ENCODE assay signal across 17 mouse cellular contexts in the genomic region with DNA sequence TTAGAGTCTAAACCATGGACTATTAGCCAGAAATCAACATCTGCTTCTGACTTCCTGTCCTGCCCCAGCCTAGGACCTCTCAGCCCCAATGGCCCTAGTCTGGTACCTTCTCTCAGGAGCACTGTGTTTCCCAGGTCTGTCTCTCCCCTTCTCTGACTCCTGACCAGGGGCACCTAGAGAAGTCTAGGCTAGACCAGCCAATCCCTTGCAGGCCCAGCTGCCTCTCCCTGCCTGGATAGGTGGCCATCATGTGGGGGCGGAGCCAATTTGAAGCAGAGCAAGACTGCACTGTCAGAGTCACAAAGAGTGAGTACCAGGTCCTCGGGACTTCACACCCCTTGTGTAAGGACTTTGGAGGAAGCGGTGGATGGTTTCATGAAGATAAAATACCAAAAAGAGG. TPM values are rescaled to one million over a fixed set of nuclear protein-coding genes. Genes with fewer than 3 reads are reported as not detected.
A peak's percentile ranks its signal among the peaks of the same experiment; 100 is the strongest.
DNase-seq lines count a peak whose midpoint lies in the region; ATAC-seq and TF ChIP-seq lines count a peak whose summit lies in the region.
"Had no signal": no experiment of that assay in that cellular context is flagged by ENCODE, and none has a peak within 500 bp of the region (broad histone marks: within the 10 kb centered on the region; RNA-seq: fewer than 3 reads in every experiment).

A gene (minus strand): TSS at position 154 of the 400 bp plus-strand sequence.

- H3K9me3 ChIP-seq in heart, embryonic 10.5 days, result no peaks in the 10 kb centered on the region
- no peaks in the 10 kb centered on the region for H3K9me3 ChIP-seq in forebrain, embryonic 16.5 days (ENCODE audit: control insufficient read depth, low read length)
- H3K9me3 ChIP-seq: lung, embryonic 15.5 days had no signal

- no peak for TF ChIP-seq CTCF in bone marrow, adult 2 months (IDR thresholded peaks at IDR 0.05; ENCODE audit: control insufficient read depth, insufficient read depth, low read length)
- no peak for TF ChIP-seq CTCF in lung, adult 2 months (IDR thresholded peaks at IDR 0.05; ENCODE audit: insufficient read depth, low read length)
- no peak for TF ChIP-seq CTCF in small intestine, adult 2 months (IDR thresholded peaks at IDR 0.05; ENCODE audit: extremely low read depth, insufficient read length, insufficient replicate concordance, low read depth, low read length)

- H3K27me3 ChIP-seq in heart, embryonic 10.5 days (ENCODE audit: insufficient read depth, poor library complexity, severe bottlenecking), result no peaks in the 10 kb centered on the region
- no peaks in the 10 kb centered on the region for H3K27me3 ChIP-seq in small intestine, adult 2 months (ENCODE audit: control insufficient read depth, insufficient read depth, low read length)
- H3K27me3 ChIP-seq in forebrain, embryonic 16.5 days (replicated peaks; ENCODE audit: control insufficient read depth, insufficient read depth, low read length), result no peaks in the 10 kb centered on the region
- H3K27me3 ChIP-seq: lung, embryonic 15.5 days had no signal

- no peaks in the 10 kb centered on the region for H3K36me3 ChIP-seq in heart, embryonic 10.5 days
- H3K36me3 ChIP-seq in small intestine, adult 2 months (ENCODE audit: control insufficient read depth, insufficient read depth, low read length), result no peaks in the 10 kb centered on the region
- no peaks in the 10 kb centered on the region for H3K36me3 ChIP-seq in forebrain, embryonic 16.5 days (ENCODE audit: control insufficient read depth, insufficient read depth)
- H3K36me3 ChIP-seq: lung, embryonic 15.5 days had no signal

- H3K4me1 ChIP-seq in heart, embryonic 10.5 days, result no peaks in the 10 kb centered on the region
- H3K4me1 ChIP-seq in bone marrow, adult 2 months (ENCODE audit: control insufficient read depth, insufficient read depth, low read length), result peaks cover 12% of the 10 kb centered on the region
- no peaks in the 10 kb centered on the region for H3K4me1 ChIP-seq in lung, adult 2 months (ENCODE audit: control insufficient read depth, insufficient read depth, low read length)
- peaks cover 1% of the 10 kb centered on the region; the same call in 1 of the 2 replicates for H3K4me1 ChIP-seq in small intestine, adult 2 months (ENCODE audit: control insufficient read depth, insufficient read depth, insufficient read length, low read length)
- H3K4me1 ChIP-seq in forebrain, embryonic 16.5 days (replicated peaks; ENCODE audit: control insufficient read depth, insufficient read depth, low read length), result no peaks in the 10 kb centered on the region
- H3K4me1 ChIP-seq: lung, embryonic 15.5 days had no signal

- peak; percentile 10 to 18 for DNase-seq in heart, postnatal 36 days
- DNase-seq in heart, embryonic 10.5 days (ENCODE audit: low spot score), result no peak
- DNase-seq in lung, adult 2 months, result no peak
- DNase-seq in right cerebral cortex, postnatal 36 days (ENCODE audit: low spot score in 2 of 2), result no peak
- no peak for DNase-seq in urinary bladder, postnatal 14 days (ENCODE audit: low spot score)
- DNase-seq: cerebellum, adult 2 months; forebrain, postnatal 0 days; right cerebral cortex, postnatal 14 days had no signal

- no peak for ATAC-seq in forebrain, embryonic 16.5 days
- ATAC-seq: activated CD4-positive, CD25-positive, alpha-beta regulatory T cell, adult 4 months; forebrain, postnatal 0 days had no signal

- peak; percentile 20; the same call in 1 of the 2 replicates for TF ChIP-seq POLR2A in bone marrow, adult 2 months (IDR thresholded peaks at IDR 0.05; ENCODE audit: borderline replicate concordance, control insufficient read depth, low read depth, low read length)
- TF ChIP-seq POLR2A in lung, adult 2 months (IDR thresholded peaks at IDR 0.05; ENCODE audit: borderline replicate concordance, extremely low read depth, low read depth, low read length), result no peak
- TF ChIP-seq POLR2A in small intestine, adult 2 months (IDR thresholded peaks at IDR 0.05; ENCODE audit: low read depth, low read length), result no peak

- no peak within 1 kb of the TSS for H3K4me2 ChIP-seq in forebrain, embryonic 16.5 days (ENCODE audit: low read length)
- H3K4me2 ChIP-seq: heart, embryonic 11.5 days; hindbrain, embryonic 14.5 days; lung, embryonic 15.5 days had no signal

- no peak within 1 kb of the TSS for H3K4me3 ChIP-seq in heart, embryonic 10.5 days
- H3K4me3 ChIP-seq in bone marrow, adult 2 months (replicated peaks; ENCODE audit: control insufficient read depth, low read depth, low read length), result peak within 1 kb of the TSS; percentile 75
- H3K4me3 ChIP-seq in lung, adult 2 months (replicated peaks; ENCODE audit: extremely low read depth, low read depth, low read length), result no peak within 1 kb of the TSS
- peak within 1 kb of the TSS; percentile 22 for H3K4me3 ChIP-seq in small intestine, adult 2 months (ENCODE audit: low read depth, low read length)
- H3K4me3 ChIP-seq in forebrain, embryonic 16.5 days (replicated peaks; ENCODE audit: low read length), result no peak within 1 kb of the TSS
- H3K4me3 ChIP-seq: left cerebral cortex, adult 2 months; lung, embryonic 15.5 days had no signal

- H3K9ac ChIP-seq in forebrain, embryonic 16.5 days (replicated peaks; ENCODE audit: low read depth, low read length), result no peak within 1 kb of the TSS
- H3K9ac ChIP-seq: forebrain, postnatal 0 days; hindbrain, embryonic 14.5 days; lung, embryonic 15.5 days had no signal

- H3K27ac ChIP-seq in heart, embryonic 10.5 days, result no peak within 1 kb of the TSS
- H3K27ac ChIP-seq in bone marrow, adult 2 months (ENCODE audit: control insufficient read depth, insufficient read depth, low read depth, low read length, poor library complexity), result peak within 1 kb of the TSS; percentile 96
- H3K27ac ChIP-seq in small intestine, adult 2 months (ENCODE audit: insufficient read depth, low read depth, low read length), result peak within 1 kb of the TSS; percentile 45
- H3K27ac ChIP-seq in forebrain, embryonic 16.5 days (ENCODE audit: low read length), result no peak within 1 kb of the TSS
- H3K27ac ChIP-seq: hindbrain, embryonic 14.5 days; kidney, postnatal 0 days; left cerebral cortex, adult 2 months; lung, embryonic 15.5 days had no signal

- 63% methylated on average over 3 of the region's 3 CpGs for WGBS in heart, embryonic 10.5 days
- WGBS in bone marrow, adult 2 months, result 44% methylated on average over 3 of the region's 3 CpGs
- 63% methylated on average over 3 of the region's 3 CpGs for WGBS in lung, adult 2 months
- WGBS in small intestine, adult 2 months, result 60% methylated on average over 3 of the region's 3 CpGs
- 80% methylated on average over 3 of the region's 3 CpGs for WGBS in forebrain, embryonic 16.5 days

- intact Hi-C loops in heart, postnatal 36 days (cut with DNase I), result no loop called here

RNA-seq across cellular contexts. Expression of the gene that starts here (rescaled TPM):
- 1 to 10 TPM in 1 of 2 experiments, under 1 TPM in 1; 0.67 to 1.6 TPM for total RNA-seq in heart, postnatal 36 days (2021)
- not detected in 2 replicates for polyA plus RNA-seq in heart, embryonic 10.5 days (2016; fragmentation: Nextera tagmentation; extraction: Ambion mirVana)
- 48.0 and 160 TPM in 2 replicates for polyA plus RNA-seq in bone marrow, adult 2 months (2011; ENCODE audit: insufficient read depth, insufficient read length, low replicate concordance, missing spikeins)
- 18.2 and 26.4 TPM in 2 replicates for polyA plus RNA-seq in lung, adult 2 months (2012; rRNA removed)
- polyA plus RNA-seq in small intestine, adult 2 months (2012; rRNA removed), result 7.9 and 8.8 TPM in 2 replicates
- 0.34 and 0.79 TPM in 2 replicates for polyA plus RNA-seq in forebrain, embryonic 16.5 days (2015; fragmentation: Nextera tagmentation; extraction: Ambion mirVana)
- total RNA-seq: forebrain, postnatal 0 days; left cerebral cortex, adult 2 months had no signal

Comparison
In these comparisons a context has a peak if more than half of its experiments do, and no peak if none do; other contexts are left out.
1. DNase-seq: peak in heart, postnatal 36 days (2 of 2); none in heart, embryonic 10.5 days (single experiment), lung, adult 2 months (single experiment), right cerebral cortex, postnatal 36 days (0 of 2) and urinary bladder, postnatal 14 days (single experiment).
2. H3K27ac ChIP-seq: peak in bone marrow, adult 2 months (single experiment) and small intestine, adult 2 months (single experiment); none in heart, embryonic 10.5 days (single experiment) and forebrain, embryonic 16.5 days (single experiment).
3. H3K4me3 ChIP-seq: peak in bone marrow, adult 2 months (single experiment) and small intestine, adult 2 months (single experiment); none in heart, embryonic 10.5 days (single experiment), lung, adult 2 months (single experiment) and forebrain, embryonic 16.5 days (single experiment).